12 mouse cellular contexts compared by ENCODE assay signal in genomic region chr8:106770596-106771179, GRCm38 (mm10).
DNase-seq lines count a peak whose midpoint lies in the region; ATAC-seq and TF ChIP-seq lines count a peak whose summit lies in the region.
"Had no signal": no experiment of that assay in that cellular context is flagged by ENCODE, and none has a peak within 500 bp of the region (broad histone marks: within the 10 kb centered on the region; RNA-seq: fewer than 3 reads in every experiment).

No protein-coding gene starts in this region.

- 93% methylated on average over 9 of the region's 9 CpGs for WGBS in kidney, embryonic 16.5 days
- 85% methylated on average over 9 of the region's 9 CpGs for WGBS in heart, embryonic 16.5 days
- WGBS in forebrain, postnatal 0 days = 86% methylated on average over 9 of the region's 9 CpGs
- WGBS in neural tube, embryonic 15.5 days = 93% methylated on average over 9 of the region's 9 CpGs

- no peak for ATAC-seq in kidney, embryonic 16.5 days (ENCODE audit: low FRiP score, low TSS enrichment)
- ATAC-seq in heart, embryonic 16.5 days (replicated peaks; ENCODE audit: extremely low read depth, insufficient read depth, low FRiP score) = no peak
- no peak for ATAC-seq in forebrain, postnatal 0 days
- ATAC-seq in neural tube, embryonic 15.5 days (ENCODE audit: low FRiP score) = no peak

- DNase-seq in kidney, postnatal 36 days = peak; percentile 41 to 62
- DNase-seq in layer of hippocampus, adult 9-11 months = peak; percentile 78
- peak; percentile 35 for DNase-seq in right cerebral cortex, postnatal 25 days
- DNase-seq in forebrain, postnatal 0 days = no peak
- DNase-seq: cerebellum, adult 8-10 months; liver, embryonic 13.5 days; spleen, adult 18-20 months had no signal

- no peak for TF ChIP-seq CTCF in forebrain, postnatal 0 days (IDR thresholded peaks at IDR 0.05; ENCODE audit: low read depth)

- no peaks in the 10 kb centered on the region for H3K36me3 ChIP-seq in kidney, embryonic 16.5 days (ENCODE audit: insufficient read depth, low read length)
- H3K36me3 ChIP-seq in heart, embryonic 16.5 days (ENCODE audit: control insufficient read depth, insufficient read depth) = no peaks in the 10 kb centered on the region
- H3K36me3 ChIP-seq in forebrain, postnatal 0 days (ENCODE audit: insufficient read depth) = no peaks in the 10 kb centered on the region
- no peaks in the 10 kb centered on the region for H3K36me3 ChIP-seq in neural tube, embryonic 15.5 days
- H3K36me3 ChIP-seq: liver, embryonic 13.5 days had no signal

- no peak overlapping the region for H3K27ac ChIP-seq in kidney, embryonic 16.5 days (ENCODE audit: low read length)
- H3K27ac ChIP-seq in heart, embryonic 16.5 days (ENCODE audit: low read length) = no peak overlapping the region
- no peak overlapping the region for H3K27ac ChIP-seq in forebrain, postnatal 0 days (ENCODE audit: low read depth, low read length)
- no peak overlapping the region for H3K27ac ChIP-seq in neural tube, embryonic 15.5 days (replicated peaks)
- H3K27ac ChIP-seq: hindbrain, embryonic 14.5 days; liver, embryonic 13.5 days; macrophage had no signal

- H3K4me2 ChIP-seq in kidney, embryonic 16.5 days (replicated peaks; ENCODE audit: low read depth, low read length) = no peak overlapping the region
- no peak overlapping the region for H3K4me2 ChIP-seq in heart, embryonic 16.5 days (ENCODE audit: low read depth, low read length)
- no peak overlapping the region for H3K4me2 ChIP-seq in forebrain, postnatal 0 days (ENCODE audit: low read depth)
- no peak overlapping the region for H3K4me2 ChIP-seq in neural tube, embryonic 15.5 days
- H3K4me2 ChIP-seq: hindbrain, embryonic 14.5 days; liver, embryonic 13.5 days had no signal

- H3K4me3 ChIP-seq in kidney, embryonic 16.5 days (ENCODE audit: low read length) = no peak overlapping the region
- H3K4me3 ChIP-seq in heart, embryonic 16.5 days (ENCODE audit: low read length) = no peak overlapping the region
- no peak overlapping the region for H3K4me3 ChIP-seq in forebrain, postnatal 0 days (ENCODE audit: low read depth, low read length)
- H3K4me3 ChIP-seq in neural tube, embryonic 15.5 days (replicated peaks) = no peak overlapping the region
- H3K4me3 ChIP-seq: liver, embryonic 13.5 days had no signal

- no peak overlapping the region for H3K9ac ChIP-seq in kidney, embryonic 16.5 days (replicated peaks; ENCODE audit: low read length)
- H3K9ac ChIP-seq in heart, embryonic 16.5 days (ENCODE audit: low read length) = peak overlapping the region; percentile 18; the same call in 1 of the 2 replicates
- no peak overlapping the region for H3K9ac ChIP-seq in forebrain, postnatal 0 days
- no peak overlapping the region for H3K9ac ChIP-seq in neural tube, embryonic 15.5 days (replicated peaks)
- H3K9ac ChIP-seq: hindbrain, embryonic 14.5 days; liver, embryonic 13.5 days had no signal

- 0 out of 2 replicates have a peak, but pooled peaks cover 3% of the 10 kb centered on the region for H3K4me1 ChIP-seq in kidney, embryonic 16.5 days (ENCODE audit: insufficient read depth, low read length)
- peaks cover 5% of the 10 kb centered on the region; the same call in 1 of the 2 replicates for H3K4me1 ChIP-seq in heart, embryonic 16.5 days (ENCODE audit: control insufficient read depth, insufficient read depth, low read length)
- H3K4me1 ChIP-seq in forebrain, postnatal 0 days (ENCODE audit: insufficient read depth) = no peaks in the 10 kb centered on the region
- H3K4me1 ChIP-seq in neural tube, embryonic 15.5 days = no peaks in the 10 kb centered on the region

- no peaks in the 10 kb centered on the region for H3K27me3 ChIP-seq in kidney, embryonic 16.5 days (ENCODE audit: insufficient read depth, low read length)
- no peaks in the 10 kb centered on the region for H3K27me3 ChIP-seq in heart, embryonic 16.5 days (ENCODE audit: control insufficient read depth, insufficient read depth, low read length)
- H3K27me3 ChIP-seq in forebrain, postnatal 0 days (ENCODE audit: insufficient read depth, low read length) = no peaks in the 10 kb centered on the region
- H3K27me3 ChIP-seq in neural tube, embryonic 15.5 days (replicated peaks) = no peaks in the 10 kb centered on the region
- H3K27me3 ChIP-seq: liver, embryonic 13.5 days had no signal

- H3K9me3 ChIP-seq in kidney, embryonic 16.5 days (ENCODE audit: low read length) = no peaks in the 10 kb centered on the region
- H3K9me3 ChIP-seq in heart, embryonic 16.5 days (replicated peaks; ENCODE audit: control insufficient read depth, low read length) = no peaks in the 10 kb centered on the region; the same call in 1 of the 2 replicates
- no peaks in the 10 kb centered on the region for H3K9me3 ChIP-seq in forebrain, postnatal 0 days (ENCODE audit: low read length)
- H3K9me3 ChIP-seq in neural tube, embryonic 15.5 days (replicated peaks) = no peaks in the 10 kb centered on the region
- H3K9me3 ChIP-seq: liver, embryonic 13.5 days had no signal
